Mouse (Mus musculus) kidney, postnatal 36 days (tissue): ENCODE data around the gene Ankib1.
"Not testable (repeated sequence)": the region's sequence is repeated elsewhere in the genome, so short reads cannot be mapped to it uniquely, and the experiment has no call there.

Experiments used
- DNase-seq, 2 experiments: peaks; one replicate each; pipeline ENCODE4 v3.0.0; 2021 to 2022; ENCODE audit warnings: mixed read lengths in 2 of 2

Gene Ankib1

GRCm38 (mm10) chr5:3802433-3803291 is at the start of gene Ankib1, which contains the start of gene Krit1:
TSS of gene Ankib1 (minus strand) at chr5:3802925.
TSS of gene Krit1 (plus strand) at chr5:3803184.
- peak; percentile 92 to 96 for DNase-seq

- no peak for DNase-seq
These were observed 42.3 kb upstream of the Ankib1 start, which contains the start of gene Lrrd1 for GRCm38 (mm10) chr5:3845026-3845425. TSS of gene Lrrd1 (plus strand) at chr5:3845173.

- DNase-seq: no peak
These were observed 31.4 kb upstream of the Ankib1 start for GRCm38 (mm10) chr5:3834107-3834506.

GRCm38 (mm10) chr5:3808472-3808871 is 5.7 kb upstream of the Ankib1 start:
- DNase-seq: no peak

GRCm38 (mm10) chr5:3803292-3804165 is 804 bp upstream of the Ankib1 start:
- no peak for DNase-seq

GRCm38 (mm10) chr5:3801672-3802432 is 873 bp downstream of the Ankib1 start:
- peak in 1 of 2 experiments; percentile 22 for DNase-seq

- no peak for DNase-seq
These were observed 1.8 kb downstream of the Ankib1 start for GRCm38 (mm10) chr5:3800881-3801280.

- no peak for DNase-seq
These were observed 2.7 kb downstream of the Ankib1 start for GRCm38 (mm10) chr5:3800041-3800440.

- not testable (repeated sequence) for DNase-seq
These were observed 4.1 kb downstream of the Ankib1 start for GRCm38 (mm10) chr5:3798656-3799055.

GRCm38 (mm10) chr5:3797101-3797500 is 5.6 kb downstream of the Ankib1 start:
- peak; percentile 48 to 56 for DNase-seq

GRCm38 (mm10) chr5:3791048-3791447 is 11.7 kb downstream of the Ankib1 start:
- no peak for DNase-seq

GRCm38 (mm10) chr5:3787548-3787947 is 15.2 kb downstream of the Ankib1 start:
- peak; percentile 49 to 69 for DNase-seq

GRCm38 (mm10) chr5:3784751-3785496 is 17.8 kb downstream of the Ankib1 start:
- DNase-seq: no peak

- DNase-seq: no peak
These were observed 18.6 kb downstream of the Ankib1 start for GRCm38 (mm10) chr5:3783947-3784681.

- DNase-seq: peak in 1 of 2 experiments; percentile 48
These were observed 20.1 kb downstream of the Ankib1 start for GRCm38 (mm10) chr5:3782670-3783069.

- DNase-seq: no peak
These were observed 30.7 kb downstream of the Ankib1 start for GRCm38 (mm10) chr5:3772017-3772416.

- no peak for DNase-seq
These were observed 31.2 kb downstream of the Ankib1 start for GRCm38 (mm10) chr5:3771512-3771911.

- peak in 1 of 2 experiments; percentile 17 for DNase-seq
These were observed 52.2 kb downstream of the Ankib1 start for GRCm38 (mm10) chr5:3750536-3750935.

GRCm38 (mm10) chr5:3732846-3733245 is 69.9 kb downstream of the Ankib1 start:
- DNase-seq: peak in 1 of 2 experiments; percentile 12

GRCm38 (mm10) chr5:3728820-3729219 is 73.9 kb downstream of the Ankib1 start:
- peak; percentile 21 to 47 for DNase-seq

- no peak for DNase-seq
These were observed 77.2 kb downstream of the Ankib1 start for GRCm38 (mm10) chr5:3725491-3725890.
